Mouse (Mus musculus): ENCODE measurements around the gene Prdx5.

DNA sequence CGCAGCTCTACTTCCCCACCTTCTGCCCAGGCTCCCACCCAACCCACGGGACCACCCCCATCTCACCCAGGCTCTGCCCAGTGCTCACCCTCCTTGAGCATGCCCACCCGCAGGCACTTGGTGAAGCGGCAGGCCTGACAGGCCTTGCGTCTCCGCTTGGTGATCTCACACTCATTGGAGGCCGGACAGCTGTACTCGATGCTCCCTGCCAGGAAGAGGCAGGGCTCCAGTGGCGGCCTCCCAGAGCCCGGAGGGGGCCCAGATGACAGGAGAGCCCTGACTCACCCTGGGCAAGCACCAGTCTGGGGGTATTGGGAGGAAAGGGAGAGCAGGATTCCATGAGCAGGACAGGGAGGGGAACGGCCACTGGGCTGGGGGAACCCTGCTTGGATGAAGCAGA, 4.1 kb upstream of the Prdx5 start:
- TF ChIP-seq CTCF (IDR thresholded peaks at IDR 0.05; ENCODE audit: extremely low read depth, insufficient read depth, low read length) (no peak), POLR2A (IDR thresholded peaks at IDR 0.05; ENCODE audit: extremely low read depth, insufficient read depth, low read length) (no peak)
